ENCODE assay signal across 21 mouse cellular contexts in genomic region chr15:61398829-61399228, GRCm38 (mm10).
DNase-seq lines count a peak whose midpoint lies in the region; ATAC-seq and TF ChIP-seq lines count a peak whose summit lies in the region.
"Had no signal": no experiment of that assay in that cellular context is flagged by ENCODE, and none has a peak within 500 bp of the region (broad histone marks: within the 10 kb centered on the region; RNA-seq: fewer than 3 reads in every experiment).

No protein-coding gene starts in this region.

- H3K27me3 ChIP-seq in lung, embryonic 14.5 days (ENCODE audit: insufficient read depth, low read length) = no peaks in the 10 kb centered on the region
- H3K27me3 ChIP-seq: hindbrain, embryonic 15.5 days; limb, embryonic 15.5 days; neural tube, embryonic 12.5 days had no signal

- no peaks in the 10 kb centered on the region for H3K36me3 ChIP-seq in lung, embryonic 14.5 days (ENCODE audit: insufficient read depth)
- H3K36me3 ChIP-seq: forebrain, embryonic 10.5 days; hindbrain, embryonic 15.5 days; limb, embryonic 15.5 days; neural tube, embryonic 12.5 days had no signal

- H3K4me1 ChIP-seq in lung, embryonic 14.5 days (ENCODE audit: insufficient read depth) = peaks cover 7% of the 10 kb centered on the region; the same call in 1 of the 2 replicates
- H3K4me1 ChIP-seq: limb, embryonic 15.5 days had no signal

- ATAC-seq in lung, embryonic 14.5 days (ENCODE audit: insufficient read depth) = no peak
- ATAC-seq: activated CD4-positive, CD25-positive, alpha-beta regulatory T cell, adult 4 months; forebrain, embryonic 16.5 days had no signal

- no peak for TF ChIP-seq CTCF in lung, embryonic 14.5 days (IDR thresholded peaks at IDR 0.05; ENCODE audit: low read depth)

- 80% methylated on average over 3 of the region's 3 CpGs for whole genome bisulfite sequencing in lung, embryonic 14.5 days

- no peak overlapping the region for H3K9ac ChIP-seq in lung, embryonic 14.5 days
- H3K9ac ChIP-seq: hindbrain, embryonic 15.5 days; limb, embryonic 15.5 days; neural tube, embryonic 12.5 days had no signal

- DNase-seq in heart, adult 8-10 months (ENCODE audit: low spot score) = peak; percentile 65
- no peak for DNase-seq in heart, postnatal 4 days
- peak; percentile 4 for DNase-seq in kidney, adult 8-10 months
- no peak for DNase-seq in kidney, adult 18-20 months
- DNase-seq in lung, embryonic 14.5 days = peak; percentile 20
- DNase-seq in lung, postnatal 4 days = no peak
- no peak for DNase-seq in right cerebral cortex, adult 2 months (ENCODE audit: low spot score in 2 of 2)
- DNase-seq: cerebellum, adult 9-11 months; gastrocnemius, postnatal 14 days; left cerebral cortex, postnatal 4 days; lung, adult 2 months; lung, postnatal 36 days; midbrain, embryonic 14.5 days; right cerebral cortex, postnatal 25 days had no signal

- no peaks in the 10 kb centered on the region for H3K9me3 ChIP-seq in lung, embryonic 14.5 days (ENCODE audit: low read depth, low read length)
- H3K9me3 ChIP-seq: forebrain, embryonic 10.5 days; hindbrain, embryonic 15.5 days; limb, embryonic 15.5 days; neural tube, embryonic 12.5 days had no signal

- no peak overlapping the region for H3K4me2 ChIP-seq in lung, embryonic 14.5 days
- H3K4me2 ChIP-seq: hindbrain, embryonic 15.5 days; limb, embryonic 15.5 days; neural tube, embryonic 12.5 days had no signal

- no peak overlapping the region for H3K4me3 ChIP-seq in lung, embryonic 14.5 days (ENCODE audit: low read depth, low read length)
- H3K4me3 ChIP-seq: forebrain, embryonic 10.5 days; heart, adult 2 months; hindbrain, embryonic 15.5 days; limb, embryonic 15.5 days; neural tube, embryonic 12.5 days had no signal

- no peak overlapping the region for H3K27ac ChIP-seq in lung, embryonic 14.5 days (ENCODE audit: low read depth)
- H3K27ac ChIP-seq: forebrain, embryonic 10.5 days; heart, adult 2 months; hindbrain, embryonic 15.5 days; limb, embryonic 15.5 days; neural tube, embryonic 12.5 days had no signal

Comparison
In these comparisons a context has a peak if more than half of its experiments do, and no peak if none do; other contexts are left out.
1. DNase-seq: peak in heart, adult 8-10 months (single experiment), kidney, adult 8-10 months (2 of 2) and lung, embryonic 14.5 days (single experiment); none in heart, postnatal 4 days (single experiment), kidney, adult 18-20 months (single experiment), lung, postnatal 4 days (0 of 2) and right cerebral cortex, adult 2 months (0 of 2).